Mouse (Mus musculus) gastrocnemius, adult 8-10 months (tissue): ENCODE measurements around the gene Ptk7. TPM values are rescaled to one million over a fixed set of nuclear protein-coding genes. Genes with fewer than 3 reads are reported as not detected.

Experiments used
- DNase-seq, 2 experiments: peaks; one replicate each; pipeline ENCODE4 v3.0.0; 2022; ENCODE audit warnings: low spot score in 2 of 2
- total RNA-seq, 4 experiments: library from RNA; stranded (reverse); gene quantifications; 2 replicates each; pipeline ENCODE4 v1.2.4; 2022

The Ptk7 gene
- total RNA-seq, 4 experiments from 2014 or later = 0.15 to 0.38 (median 0.30) TPM

GRCm38 (mm10) chr17:46609721-46610514 lies 19.4 kb downstream of the Ptk7 start:
- DNase-seq = no peak

GRCm38 (mm10) chr17:46605987-46606386 lies 23.3 kb downstream of the Ptk7 start:
- DNase-seq = no peak

- no peak for DNase-seq
These were observed 24.2 kb downstream of the Ptk7 start for GRCm38 (mm10) chr17:46605126-46605525.

GRCm38 (mm10) chr17:46603229-46603628 lies 26.1 kb downstream of the Ptk7 start:
- no peak for DNase-seq

- no peak for DNase-seq
These were observed 27.1 kb downstream of the Ptk7 start for GRCm38 (mm10) chr17:46602212-46602611.

- DNase-seq = no peak
These were observed 28.7 kb downstream of the Ptk7 start for GRCm38 (mm10) chr17:46600569-46600968.

GRCm38 (mm10) chr17:46598963-46599362 lies 30.3 kb downstream of the Ptk7 start:
- no peak for DNase-seq

- no peak for DNase-seq
These were observed 31.3 kb downstream of the Ptk7 start for GRCm38 (mm10) chr17:46597956-46598355.

- no peak for DNase-seq
These were observed 34.0 kb downstream of the Ptk7 start for GRCm38 (mm10) chr17:46595336-46595735.

GRCm38 (mm10) chr17:46594606-46595005 lies 34.7 kb downstream of the Ptk7 start:
- DNase-seq = no peak

GRCm38 (mm10) chr17:46593124-46593523 lies 36.2 kb downstream of the Ptk7 start:
- no peak for DNase-seq

GRCm38 (mm10) chr17:46591406-46591805 lies 37.9 kb downstream of the Ptk7 start:
- no peak for DNase-seq

- no peak for DNase-seq
These were observed 38.9 kb downstream of the Ptk7 start for GRCm38 (mm10) chr17:46590439-46590838.

GRCm38 (mm10) chr17:46589635-46590314 lies 39.5 kb downstream of the Ptk7 start:
- DNase-seq = no peak

- DNase-seq = no peak
These were observed 40.4 kb downstream of the Ptk7 start for GRCm38 (mm10) chr17:46588913-46589312.

- DNase-seq = no peak
These were observed 41.1 kb downstream of the Ptk7 start for GRCm38 (mm10) chr17:46588173-46588572.

- DNase-seq = no peak
These were observed 43.0 kb downstream of the Ptk7 start for GRCm38 (mm10) chr17:46586327-46586726.

- DNase-seq = no peak
These were observed 50.7 kb downstream of the Ptk7 start for GRCm38 (mm10) chr17:46578650-46579049.

GRCm38 (mm10) chr17:46576070-46576469 lies 53.2 kb downstream of the Ptk7 start:
- DNase-seq = no peak

GRCm38 (mm10) chr17:46574535-46574934 lies 54.8 kb downstream of the Ptk7 start:
- DNase-seq = no peak

- no peak for DNase-seq
These were observed 58.3 kb downstream of the Ptk7 start for GRCm38 (mm10) chr17:46571005-46571404.

- DNase-seq = no peak
These were observed 70.2 kb downstream of the Ptk7 start for GRCm38 (mm10) chr17:46559146-46559545.

- DNase-seq = no peak
These were observed 71.2 kb downstream of the Ptk7 start for GRCm38 (mm10) chr17:46558151-46558550.
